In genomic region chr14:21334826-21335225, GRCm38 (mm10) we compare ENCODE assay signal across 21 mouse cellular contexts.
A peak's percentile ranks its signal among the peaks of the same experiment; 100 is the strongest.
DNase-seq lines count a peak whose midpoint lies in the region; ATAC-seq lines count a peak whose summit lies in the region.
"Had no signal": no experiment of that assay in that cellular context is flagged by ENCODE, and none has a peak within 500 bp of the region (broad histone marks: within the 10 kb centered on the region; RNA-seq: fewer than 3 reads in every experiment).

No protein-coding gene starts in this region.

- peak; percentile 12 for DNase-seq in CD4-positive, CD25-positive, alpha-beta regulatory T cell, adult 2 months (ENCODE audit: low read depth, low spot score)
- peak; percentile 13 for DNase-seq in naive thymus-derived CD4-positive, alpha-beta T cell, adult 2 months (ENCODE audit: low read depth)
- DNase-seq in adrenal gland, adult 18-20 months (ENCODE audit: low spot score in 2 of 2): no peak
- DNase-seq in lung, postnatal 4 days: no peak
- no peak for DNase-seq in liver
- DNase-seq: adrenal gland, adult 8-10 months; adrenal gland, postnatal 36 days; cerebellum, adult 18-20 months; cerebellum, adult 9-10 months; cerebellum, postnatal 25 days; forebrain, postnatal 0 days; gastrocnemius, adult 2 months; gastrocnemius, postnatal 25 days; heart, adult 18-20 months; heart, postnatal 10 days; heart, postnatal 36 days had no signal

- ATAC-seq in activated CD4-positive, CD25-positive, alpha-beta regulatory T cell, adult 4 months: peak; percentile 40
- ATAC-seq: forebrain, embryonic 14.5 days; forebrain, postnatal 0 days; hindbrain, embryonic 16.5 days; intestine, postnatal 0 days; Patski had no signal

Comparison
In these comparisons a context has a peak if more than half of its experiments do, and no peak if none do; other contexts are left out.
1. DNase-seq: peak in CD4-positive, CD25-positive, alpha-beta regulatory T cell, adult 2 months (single experiment) and naive thymus-derived CD4-positive, alpha-beta T cell, adult 2 months (single experiment); none in adrenal gland, adult 18-20 months (0 of 2), lung, postnatal 4 days (0 of 2) and liver (single experiment).